12 mouse cellular contexts compared by ENCODE assay signal in genomic region chr13:34270886-34271602, GRCm38 (mm10).
DNase-seq lines count a peak whose midpoint lies in the region; ATAC-seq and TF ChIP-seq lines count a peak whose summit lies in the region.
"Had no signal": no experiment of that assay in that cellular context is flagged by ENCODE, and none has a peak within 500 bp of the region (broad histone marks: within the 10 kb centered on the region; RNA-seq: fewer than 3 reads in every experiment).

No protein-coding gene starts in this region.

- ATAC-seq in forebrain, embryonic 16.5 days, result no peak
- peak; percentile 85 for ATAC-seq in erythroid progenitor cell, adult 5-6 weeks (replicated peaks; ENCODE audit: low FRiP score, poor library complexity, severe bottlenecking)
- peak; percentile 80 for ATAC-seq in liver, postnatal 0 days
- ATAC-seq in heart, embryonic 11.5 days (replicated peaks; ENCODE audit: insufficient number of reproducible peaks, low FRiP score, low TSS enrichment), result no peak

- TF ChIP-seq CTCF in layer of hippocampus, adult 2 months (conservative IDR thresholded peaks at IDR 0.05), result no peak
- no peak for TF ChIP-seq CTCF in liver, postnatal 0 days (IDR thresholded peaks at IDR 0.05; ENCODE audit: low read depth)

- no peaks in the 10 kb centered on the region; the same call in 1 of the 2 replicates for H3K9me3 ChIP-seq in forebrain, embryonic 10.5 days
- no peaks in the 10 kb centered on the region for H3K9me3 ChIP-seq in forebrain, embryonic 16.5 days (ENCODE audit: control insufficient read depth, low read length)
- H3K9me3 ChIP-seq in liver, postnatal 0 days (ENCODE audit: low read length), result no peaks in the 10 kb centered on the region
- H3K9me3 ChIP-seq in heart, embryonic 11.5 days (replicated peaks; ENCODE audit: control insufficient read depth, low read length), result no peaks in the 10 kb centered on the region

- no peak overlapping the region for H3K4me3 ChIP-seq in forebrain, embryonic 10.5 days
- no peak overlapping the region for H3K4me3 ChIP-seq in forebrain, embryonic 16.5 days (replicated peaks; ENCODE audit: low read length)
- H3K4me3 ChIP-seq in layer of hippocampus, adult 2 months, result no peak overlapping the region
- no peak overlapping the region for H3K4me3 ChIP-seq in liver, postnatal 0 days (ENCODE audit: low read depth, low read length)
- H3K4me3 ChIP-seq in heart, embryonic 11.5 days (ENCODE audit: low read depth, low read length), result no peak overlapping the region
- H3K4me3 ChIP-seq: heart, embryonic 12.5 days; myocyte had no signal

- TF ChIP-seq EP300 in liver, postnatal 0 days (IDR thresholded peaks at IDR 0.05; ENCODE audit: low read depth), result peak; percentile 85

- no peak overlapping the region for H3K9ac ChIP-seq in forebrain, embryonic 16.5 days (replicated peaks; ENCODE audit: low read depth, low read length)
- no peak overlapping the region for H3K9ac ChIP-seq in liver, postnatal 0 days (replicated peaks)
- no peak overlapping the region for H3K9ac ChIP-seq in heart, embryonic 11.5 days (ENCODE audit: low read depth, low read length)
- H3K9ac ChIP-seq: heart, embryonic 12.5 days had no signal

- DNase-seq in forebrain, embryonic 10.5 days (ENCODE audit: extremely low spot score, low spot score), result no peak
- DNase-seq in layer of hippocampus, adult 2 months (ENCODE audit: low spot score in 2 of 2), result no peak
- no peak for DNase-seq in layer of hippocampus, postnatal 36 days
- no peak for DNase-seq in liver, postnatal 0 days
- no peak for DNase-seq in frontal cortex, postnatal 10 days (ENCODE audit: low spot score in 2 of 2)
- DNase-seq: cerebellum, postnatal 25 days; lung, postnatal 10 days had no signal

- WGBS in forebrain, embryonic 10.5 days, result 90% methylated on average over 5 of the region's 5 CpGs
- WGBS in forebrain, embryonic 16.5 days, result 90% methylated on average over 5 of the region's 5 CpGs
- 56% methylated on average over 5 of the region's 5 CpGs for WGBS in liver, postnatal 0 days (ENCODE audit: insufficient replicate concordance)
- WGBS in heart, embryonic 11.5 days (ENCODE audit: insufficient replicate concordance), result 69% methylated on average over 5 of the region's 5 CpGs

- peaks cover 27% of the 10 kb centered on the region for H3K36me3 ChIP-seq in forebrain, embryonic 10.5 days (replicated peaks)
- H3K36me3 ChIP-seq in forebrain, embryonic 16.5 days (ENCODE audit: control insufficient read depth, insufficient read depth), result peaks cover under 1% of the 10 kb centered on the region; the same call in 1 of the 2 replicates
- peaks cover 8% of the 10 kb centered on the region for H3K36me3 ChIP-seq in liver, postnatal 0 days (replicated peaks; ENCODE audit: insufficient read depth, low read length)
- H3K36me3 ChIP-seq in heart, embryonic 11.5 days (ENCODE audit: control insufficient read depth, insufficient read depth, low read length), result no peaks in the 10 kb centered on the region

- H3K27ac ChIP-seq in forebrain, embryonic 10.5 days, result peak overlapping the region; percentile 51
- no peak overlapping the region for H3K27ac ChIP-seq in forebrain, embryonic 16.5 days (ENCODE audit: low read length)
- peak overlapping the region; percentile 43; the same call in 1 of the 2 replicates for H3K27ac ChIP-seq in layer of hippocampus, adult 2 months
- H3K27ac ChIP-seq in liver, postnatal 0 days (ENCODE audit: low read depth), result peak overlapping the region; percentile 19
- no peak overlapping the region for H3K27ac ChIP-seq in heart, embryonic 11.5 days (ENCODE audit: low read depth, low read length)

- H3K4me2 ChIP-seq in forebrain, embryonic 16.5 days (ENCODE audit: low read length), result no peak overlapping the region
- peak overlapping the region; percentile 50 for H3K4me2 ChIP-seq in liver, postnatal 0 days (ENCODE audit: low read depth, low read length)
- H3K4me2 ChIP-seq in heart, embryonic 11.5 days, result no peak overlapping the region
- H3K4me2 ChIP-seq: heart, embryonic 12.5 days had no signal

- H3K27me3 ChIP-seq in forebrain, embryonic 10.5 days (ENCODE audit: poor library complexity, severe bottlenecking), result no peaks in the 10 kb centered on the region
- H3K27me3 ChIP-seq in forebrain, embryonic 16.5 days (replicated peaks; ENCODE audit: control insufficient read depth, insufficient read depth, low read length), result no peaks in the 10 kb centered on the region
- H3K27me3 ChIP-seq in liver, postnatal 0 days (ENCODE audit: insufficient read depth, low read length), result no peaks in the 10 kb centered on the region
- no peaks in the 10 kb centered on the region for H3K27me3 ChIP-seq in heart, embryonic 11.5 days (ENCODE audit: control insufficient read depth, insufficient read depth, low read length)
- H3K27me3 ChIP-seq: heart, embryonic 12.5 days had no signal

- peaks cover 39% of the 10 kb centered on the region for H3K4me1 ChIP-seq in forebrain, embryonic 10.5 days
- peaks cover 22% of the 10 kb centered on the region for H3K4me1 ChIP-seq in forebrain, embryonic 16.5 days (replicated peaks; ENCODE audit: control insufficient read depth, insufficient read depth, low read length)
- H3K4me1 ChIP-seq in liver, postnatal 0 days (ENCODE audit: insufficient read depth), result peaks cover 55% of the 10 kb centered on the region
- H3K4me1 ChIP-seq in heart, embryonic 11.5 days (ENCODE audit: control insufficient read depth, insufficient read depth, low read length), result peaks cover 3% of the 10 kb centered on the region; the same call in 1 of the 2 replicates

Comparison
In these comparisons a context has a peak if more than half of its experiments do, and no peak if none do; other contexts are left out.
1. H3K27ac ChIP-seq: peak in forebrain, embryonic 10.5 days (single experiment), layer of hippocampus, adult 2 months (single experiment) and liver, postnatal 0 days (single experiment); none in forebrain, embryonic 16.5 days (single experiment) and heart, embryonic 11.5 days (single experiment).
2. ATAC-seq: peak in erythroid progenitor cell, adult 5-6 weeks (single experiment) and liver, postnatal 0 days (single experiment); none in forebrain, embryonic 16.5 days (single experiment) and heart, embryonic 11.5 days (single experiment).